Mouse (Mus musculus): ENCODE data around the gene Primpol. TPM values are rescaled to one million over a fixed set of nuclear protein-coding genes. Genes with fewer than 3 reads are reported as not detected.

The Primpol gene
- polyA plus RNA-seq (2014; fragmentation: Nextera tagmentation; extraction: Ambion mirVana): 11.2 and 11.4 TPM in 2 replicates

DNA sequence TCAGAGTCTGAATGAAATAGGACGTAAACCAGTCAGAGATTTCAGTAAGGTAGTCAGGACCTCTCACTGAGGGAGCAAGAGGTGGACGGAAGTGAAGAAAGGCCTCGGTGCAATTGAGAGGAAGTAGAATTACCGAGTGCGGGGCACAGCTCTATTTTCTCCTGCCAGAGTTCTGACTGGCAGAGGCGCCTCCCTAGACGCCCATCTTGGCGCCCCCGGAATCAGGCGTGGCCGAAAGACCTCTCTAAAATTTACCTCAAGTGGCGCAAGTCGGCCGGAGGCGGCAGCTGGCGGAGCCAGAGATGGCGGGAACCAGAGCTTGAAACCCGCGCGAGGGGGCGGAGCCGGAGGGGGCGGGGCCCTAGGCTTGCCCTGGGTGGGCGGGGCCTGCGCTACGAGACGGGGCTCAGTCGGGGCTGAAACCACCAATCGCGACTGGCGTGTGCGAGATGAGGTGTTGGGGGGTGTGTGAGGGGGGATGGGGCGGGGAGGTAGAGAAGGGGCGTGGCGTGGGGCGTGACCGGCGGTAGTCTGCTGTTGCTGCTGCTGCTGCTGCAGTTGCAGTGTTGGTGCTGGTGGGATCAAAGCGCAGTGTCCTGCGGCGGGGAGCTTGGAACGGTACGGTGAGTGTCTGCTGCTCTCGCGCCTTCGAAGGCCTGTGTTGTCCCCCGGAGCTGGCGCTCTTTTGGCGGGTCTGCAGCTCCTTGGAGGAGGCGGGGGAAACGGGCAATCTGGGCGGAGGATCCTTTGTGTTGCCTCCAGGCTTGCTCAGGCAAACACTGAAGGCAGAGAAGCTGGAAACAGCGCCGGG is at the start of gene Primpol, which contains the start of gene Casp3:
Gene Primpol, minus strand, starts transcription at position 334 of the 811 bp plus-strand sequence.
Gene Casp3, plus strand, starts transcription at position 413 of the 811 bp plus-strand sequence.
- Histone ChIP-seq H3K36me3 (ENCODE audit: insufficient read depth) (no peaks in the 10 kb centered on the region), H3K4me2 (peak within 1 kb of the TSS; percentile 98), H3K27me3 (ENCODE audit: insufficient read depth, low read length) (no peaks in the 10 kb centered on the region), H3K9me3 (ENCODE audit: low read depth, low read length) (no peaks in the 10 kb centered on the region), H3K4me1 (ENCODE audit: insufficient read depth) (peaks cover 7% of the 10 kb centered on the region; the same call in 1 of the 2 replicates), H3K4me3 (ENCODE audit: low read depth, low read length) (peak within 1 kb of the TSS; percentile 76), H3K27ac (ENCODE audit: low read depth) (peak within 1 kb of the TSS; percentile 94), H3K9ac (peak within 1 kb of the TSS; percentile 83)
- ATAC-seq (ENCODE audit: insufficient read depth) (peak; percentile 95), DNase-seq (peak; percentile 97)
- no peak; the same call in 1 of the 2 replicates for TF ChIP-seq CTCF (IDR thresholded peaks at IDR 0.05; ENCODE audit: low read depth)
- under 1% methylated on average over 54 of the region's 54 CpGs for WGBS

DNA sequence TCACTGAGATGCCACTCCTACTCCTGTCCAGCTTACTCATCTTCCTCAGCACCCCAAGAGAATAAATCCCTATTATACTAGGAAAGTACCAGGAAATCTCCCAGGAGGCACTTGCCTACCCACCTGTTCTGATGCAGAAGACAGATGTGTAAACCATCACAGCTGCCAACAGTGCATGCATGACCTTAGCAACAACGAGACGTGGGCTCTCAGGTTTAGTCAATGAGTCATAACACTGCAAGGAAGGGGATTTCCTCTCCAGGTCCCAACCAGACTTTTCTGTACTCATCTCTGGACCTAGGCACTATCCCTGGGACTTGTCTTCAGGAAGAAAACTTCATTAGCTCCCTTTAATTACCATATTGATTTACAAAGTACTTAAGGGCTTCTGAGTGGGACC is 38.9 kb upstream of the Primpol start:
- Histone ChIP-seq H3K27ac (ENCODE audit: low read depth) (no peak overlapping the region), H3K4me1 (ENCODE audit: insufficient read depth) (no peaks in the 10 kb centered on the region), H3K9ac (no peak overlapping the region), H3K4me2 (no peak overlapping the region), H3K9me3 (ENCODE audit: low read depth, low read length) (no peaks in the 10 kb centered on the region), H3K4me3 (ENCODE audit: low read depth, low read length) (no peak overlapping the region), H3K36me3 (ENCODE audit: insufficient read depth) (no peaks in the 10 kb centered on the region), H3K27me3 (ENCODE audit: insufficient read depth, low read length) (no peaks in the 10 kb centered on the region)
- WGBS: 79% methylated on average over 2 of the region's 2 CpGs
- ATAC-seq (ENCODE audit: insufficient read depth) (no peak), DNase-seq (no peak)
- no peak for TF ChIP-seq CTCF (IDR thresholded peaks at IDR 0.05; ENCODE audit: low read depth)

GRCm38 (mm10) chr8:46651872-46652271 is 34.9 kb upstream of the Primpol start:
- Histone ChIP-seq H3K9ac (no peak overlapping the region), H3K4me3 (ENCODE audit: low read depth, low read length) (no peak overlapping the region), H3K9me3 (ENCODE audit: low read depth, low read length) (no peaks in the 10 kb centered on the region), H3K4me1 (ENCODE audit: insufficient read depth) (no peaks in the 10 kb centered on the region), H3K4me2 (no peak overlapping the region), H3K36me3 (ENCODE audit: insufficient read depth) (no peaks in the 10 kb centered on the region), H3K27ac (ENCODE audit: low read depth) (no peak overlapping the region), H3K27me3 (ENCODE audit: insufficient read depth, low read length) (no peaks in the 10 kb centered on the region)
- ATAC-seq (ENCODE audit: insufficient read depth) (no peak), DNase-seq (no peak)
- 59% methylated on average over 9 of the region's 9 CpGs for WGBS
- TF ChIP-seq CTCF (IDR thresholded peaks at IDR 0.05; ENCODE audit: low read depth): no peak

- ATAC-seq (ENCODE audit: insufficient read depth) (no peak), DNase-seq (no peak)
- Histone ChIP-seq H3K4me1 (ENCODE audit: insufficient read depth) (no peaks in the 10 kb centered on the region), H3K9ac (no peak overlapping the region), H3K36me3 (ENCODE audit: insufficient read depth) (no peaks in the 10 kb centered on the region), H3K4me2 (no peak overlapping the region), H3K4me3 (ENCODE audit: low read depth, low read length) (no peak overlapping the region), H3K27me3 (ENCODE audit: insufficient read depth, low read length) (no peaks in the 10 kb centered on the region), H3K9me3 (ENCODE audit: low read depth, low read length) (no peaks in the 10 kb centered on the region), H3K27ac (ENCODE audit: low read depth) (no peak overlapping the region)
- TF ChIP-seq CTCF (IDR thresholded peaks at IDR 0.05; ENCODE audit: low read depth): no peak
- 73% methylated on average over 4 of the region's 4 CpGs for WGBS
Measured at GRCm38 (mm10) chr8:46648421-46648820, 31.4 kb upstream of the Primpol start.

- Histone ChIP-seq H3K4me1 (ENCODE audit: insufficient read depth) (no peaks in the 10 kb centered on the region; the same call in 1 of the 2 replicates), H3K4me2 (no peak overlapping the region), H3K27me3 (ENCODE audit: insufficient read depth, low read length) (no peaks in the 10 kb centered on the region), H3K4me3 (ENCODE audit: low read depth, low read length) (no peak overlapping the region), H3K36me3 (ENCODE audit: insufficient read depth) (peaks cover 25% of the 10 kb centered on the region), H3K9ac (no peak overlapping the region), H3K27ac (ENCODE audit: low read depth) (no peak overlapping the region), H3K9me3 (ENCODE audit: low read depth, low read length) (no peaks in the 10 kb centered on the region)
- ATAC-seq (ENCODE audit: insufficient read depth) (no peak), DNase-seq (no peak)
- TF ChIP-seq CTCF (IDR thresholded peaks at IDR 0.05; ENCODE audit: low read depth): no peak
- WGBS: 74% methylated on average over 5 of the region's 5 CpGs
Measured at GRCm38 (mm10) chr8:46641272-46641671, 24.3 kb upstream of the Primpol start.

DNA sequence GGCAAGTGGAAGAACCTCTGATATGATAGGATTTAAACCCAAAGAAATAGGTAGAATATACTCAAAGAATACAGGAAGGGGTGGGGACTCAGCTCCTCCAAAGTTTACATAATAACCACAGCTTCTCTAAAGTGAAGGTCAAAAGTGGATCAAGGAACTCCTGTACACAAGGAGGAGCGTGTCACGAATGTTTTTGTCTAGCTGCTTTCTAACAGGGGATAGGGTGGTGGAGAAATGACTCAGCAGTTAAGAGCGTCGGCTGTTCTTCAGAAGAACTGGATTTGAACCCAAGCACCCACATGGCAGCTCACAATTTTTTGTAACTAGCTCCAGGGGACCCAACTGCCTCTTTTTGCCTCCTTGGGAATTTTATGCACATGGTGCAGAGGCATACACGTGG is 22.8 kb upstream of the Primpol start:
- DNase-seq: no peak
- Histone ChIP-seq H3K36me3 (ENCODE audit: insufficient read depth) (peaks cover 40% of the 10 kb centered on the region), H3K4me3 (ENCODE audit: low read depth, low read length) (no peak overlapping the region), H3K27me3 (ENCODE audit: insufficient read depth, low read length) (no peaks in the 10 kb centered on the region), H3K4me1 (ENCODE audit: insufficient read depth) (no peaks in the 10 kb centered on the region; the same call in 1 of the 2 replicates), H3K27ac (ENCODE audit: low read depth) (peak overlapping the region; percentile 78), H3K4me2 (no peak overlapping the region), H3K9me3 (ENCODE audit: low read depth, low read length) (no peaks in the 10 kb centered on the region), H3K9ac (no peak overlapping the region)
- no peak for TF ChIP-seq CTCF (IDR thresholded peaks at IDR 0.05; ENCODE audit: low read depth)
- 70% methylated on average over 5 of the region's 5 CpGs for WGBS
- ATAC-seq (ENCODE audit: insufficient read depth): no peak

DNA sequence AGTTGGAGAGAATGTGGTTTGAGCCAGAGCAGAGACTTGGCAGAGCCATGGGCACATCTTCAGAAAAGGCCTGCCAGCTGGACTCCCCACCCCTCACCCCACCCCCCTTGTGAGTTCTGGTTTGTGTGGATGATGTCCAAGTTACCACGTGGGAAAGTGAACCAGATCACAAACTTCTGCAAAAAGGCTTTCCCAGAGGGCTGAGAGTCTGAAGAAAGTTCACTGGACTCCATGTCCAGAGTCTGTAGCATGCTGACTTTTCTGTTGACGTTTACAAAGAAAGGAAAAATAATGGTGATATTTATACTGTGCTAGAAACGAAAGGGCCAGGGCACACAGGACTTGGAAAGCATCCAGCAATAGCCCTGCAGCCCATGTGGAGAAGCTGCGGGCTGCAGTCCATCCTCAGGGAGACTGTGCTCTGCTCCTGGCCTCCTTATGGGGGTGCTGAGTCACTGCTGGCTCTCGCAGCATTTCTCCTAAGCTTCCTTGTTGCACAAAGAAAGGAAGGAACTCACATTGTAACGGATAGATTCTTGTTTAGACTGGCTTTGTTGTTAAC is 22.1 kb upstream of the Primpol start:
- no peaks in the 10 kb centered on the region; the same call in 1 of the 2 replicates for H3K4me1 ChIP-seq (ENCODE audit: insufficient read depth)
- no peak overlapping the region for H3K9ac ChIP-seq
- peaks cover 46% of the 10 kb centered on the region for H3K36me3 ChIP-seq (ENCODE audit: insufficient read depth)
- H3K27me3 ChIP-seq (ENCODE audit: insufficient read depth, low read length): no peaks in the 10 kb centered on the region
- TF ChIP-seq CTCF (IDR thresholded peaks at IDR 0.05; ENCODE audit: low read depth): peak; percentile 41
- H3K4me3 ChIP-seq (ENCODE audit: low read depth, low read length): no peak overlapping the region
- DNase-seq: peak; percentile 89
- peak; percentile 96 for ATAC-seq (ENCODE audit: insufficient read depth)
- H3K27ac ChIP-seq (ENCODE audit: low read depth): peak overlapping the region; percentile 78
- H3K4me2 ChIP-seq: no peak overlapping the region
- WGBS: 23% methylated on average over 6 of the region's 6 CpGs
- no peaks in the 10 kb centered on the region for H3K9me3 ChIP-seq (ENCODE audit: low read depth, low read length)

All from lung, embryonic 14.5 days (tissue).